Mouse (Mus musculus) kidney, postnatal 10 days (tissue): ENCODE results near the gene Stx12.
"Not testable (repeated sequence)": the region's sequence is repeated elsewhere in the genome, so short reads cannot be mapped to it uniquely, and the experiment has no call there.

ENCODE experiments used
- DNase-seq: peaks from one replicate; pipeline ENCODE4 v3.0.0; 2021; ENCODE audit warnings: mixed read lengths

Gene Stx12

GRCm38 (mm10) chr4:132884064-132884843 lies at the start of gene Stx12:
Gene Stx12 (minus strand): TSS chr4:132884509.
- peak; percentile 95 for DNase-seq

DNA sequence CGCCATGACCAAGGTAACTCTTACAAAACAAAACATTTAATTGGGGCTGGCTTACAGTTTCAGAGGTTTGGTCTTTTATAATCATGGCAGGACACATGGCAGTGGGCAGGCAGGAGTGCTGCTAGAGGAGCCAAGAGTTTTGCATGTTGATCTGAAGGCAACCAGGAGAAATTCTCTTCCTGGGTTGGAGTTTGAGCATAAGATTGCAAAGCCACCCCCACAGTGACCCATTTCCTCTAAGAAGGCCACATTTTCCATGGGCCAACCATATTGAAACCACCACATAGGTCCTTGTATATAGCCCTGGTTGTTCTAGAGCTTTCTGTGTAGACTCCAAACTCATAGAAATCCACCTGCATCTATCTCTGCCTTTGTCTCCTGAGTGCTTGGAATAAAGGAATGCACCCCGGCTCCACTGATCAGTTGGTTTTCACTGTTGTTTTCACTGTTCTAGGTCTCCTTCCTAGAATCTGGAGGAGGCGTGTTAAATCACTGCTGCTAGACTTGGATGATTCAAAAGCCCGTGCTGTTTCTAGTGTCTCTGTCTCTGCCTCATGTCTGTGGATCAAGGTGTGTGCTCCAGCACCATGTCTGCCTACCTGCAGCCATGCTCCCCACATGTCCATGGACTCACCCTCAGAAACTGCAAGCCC lies 48.6 kb upstream of the Stx12 start:
- no peak for DNase-seq

DNA sequence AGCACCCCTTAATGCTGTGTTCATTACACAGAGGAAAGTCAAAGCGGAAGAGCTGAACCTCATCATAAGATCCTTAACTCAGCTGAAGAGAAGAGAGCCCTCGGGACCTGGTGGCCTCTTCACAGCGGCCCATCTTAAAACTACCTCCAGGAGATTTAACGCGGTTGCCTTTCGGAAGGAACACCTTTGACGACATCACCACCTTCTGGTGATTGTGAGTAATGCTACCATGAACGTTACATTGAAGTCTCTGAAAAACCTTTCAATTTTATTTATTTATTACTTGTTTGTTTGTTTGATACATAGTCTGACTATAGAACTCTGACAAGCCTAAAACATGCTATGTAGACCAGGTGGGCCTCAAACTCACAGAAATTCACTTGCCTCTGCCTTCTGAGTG lies 46.5 kb upstream of the Stx12 start:
- DNase-seq, result peak; percentile 73

DNA sequence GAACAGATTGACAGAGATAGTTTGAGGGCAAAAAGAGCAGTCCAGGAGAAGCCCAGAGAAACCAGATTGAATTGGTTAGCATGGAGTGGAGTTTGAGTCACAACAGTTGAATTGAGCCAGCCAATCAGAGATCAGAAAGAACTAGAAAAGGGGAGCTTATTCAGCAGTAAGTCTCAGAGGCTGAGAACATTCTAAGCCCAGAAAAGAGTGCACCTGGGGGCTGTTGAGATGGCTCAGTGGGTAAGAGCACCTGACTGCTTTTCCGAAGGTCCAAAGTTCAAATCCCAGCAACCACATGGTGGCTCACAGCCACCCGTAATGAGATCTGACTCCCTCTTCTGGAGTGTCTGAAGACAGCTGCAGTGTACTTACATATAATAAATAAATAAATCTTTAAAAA lies 42.2 kb upstream of the Stx12 start:
- DNase-seq, result not testable (repeated sequence)

DNA sequence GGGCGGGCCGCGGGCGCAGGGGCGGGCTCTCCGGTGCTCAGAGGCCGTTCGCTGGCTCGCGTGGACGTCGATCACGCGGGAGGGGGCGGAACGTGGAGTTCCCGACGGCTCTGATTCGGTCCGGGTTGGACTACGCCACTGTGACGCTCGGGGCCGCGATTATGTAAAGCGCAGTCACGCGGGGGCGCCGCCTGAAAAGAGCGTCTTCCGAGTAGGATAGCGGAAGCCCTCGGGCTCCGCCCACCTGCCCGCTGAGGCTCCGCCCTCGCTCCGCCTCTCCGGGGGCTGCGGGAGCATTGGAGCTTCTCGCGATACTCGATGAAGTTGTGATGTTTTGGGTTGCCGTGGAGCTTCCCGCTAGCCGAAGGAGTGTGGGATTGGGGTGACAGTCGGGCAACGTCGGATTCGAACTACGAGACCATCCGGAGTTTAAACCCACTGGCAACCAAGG lies 38.3 kb upstream of the Stx12 start, which contains the start of gene Fam76a:
TSS of gene Fam76a (minus strand) at position 1 of the 451 bp plus-strand sequence.
- DNase-seq, result peak; percentile 100

GRCm38 (mm10) chr4:132922061-132922530 lies 37.8 kb upstream of the Stx12 start:
- DNase-seq, result no peak

GRCm38 (mm10) chr4:132921488-132921887 lies 37.2 kb upstream of the Stx12 start:
- no peak for DNase-seq

- no peak for DNase-seq
These were observed 35.9 kb upstream of the Stx12 start for GRCm38 (mm10) chr4:132920171-132920570.

GRCm38 (mm10) chr4:132918493-132918892 lies 34.2 kb upstream of the Stx12 start:
- not testable (repeated sequence) for DNase-seq

GRCm38 (mm10) chr4:132912156-132912555 lies 27.8 kb upstream of the Stx12 start:
- DNase-seq, result no peak

DNA sequence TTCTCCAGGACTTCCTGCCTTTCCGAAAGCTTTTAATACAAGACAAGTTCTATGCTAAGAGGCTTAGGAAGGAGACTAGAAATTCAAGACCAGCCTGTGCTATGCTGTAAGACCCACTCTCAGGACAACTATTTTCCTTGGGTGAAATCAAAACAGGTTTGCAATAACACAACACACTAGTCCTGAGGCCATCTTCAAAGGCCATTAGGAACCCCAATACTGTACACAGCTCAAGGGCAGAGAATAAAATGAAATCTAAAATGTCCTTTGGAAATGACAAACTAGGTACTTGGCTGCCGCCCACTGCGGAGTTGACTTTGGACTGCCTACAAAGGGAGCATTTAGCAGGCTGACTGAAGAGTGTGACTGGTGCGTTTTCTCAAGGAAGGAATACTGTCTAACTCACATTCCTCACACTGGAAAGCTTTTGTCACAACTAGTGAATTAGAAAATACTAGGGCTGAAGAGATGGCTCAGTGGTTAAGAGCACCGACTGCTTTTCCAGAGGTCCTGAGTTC lies 21.6 kb upstream of the Stx12 start:
- DNase-seq, result peak; percentile 64

DNA sequence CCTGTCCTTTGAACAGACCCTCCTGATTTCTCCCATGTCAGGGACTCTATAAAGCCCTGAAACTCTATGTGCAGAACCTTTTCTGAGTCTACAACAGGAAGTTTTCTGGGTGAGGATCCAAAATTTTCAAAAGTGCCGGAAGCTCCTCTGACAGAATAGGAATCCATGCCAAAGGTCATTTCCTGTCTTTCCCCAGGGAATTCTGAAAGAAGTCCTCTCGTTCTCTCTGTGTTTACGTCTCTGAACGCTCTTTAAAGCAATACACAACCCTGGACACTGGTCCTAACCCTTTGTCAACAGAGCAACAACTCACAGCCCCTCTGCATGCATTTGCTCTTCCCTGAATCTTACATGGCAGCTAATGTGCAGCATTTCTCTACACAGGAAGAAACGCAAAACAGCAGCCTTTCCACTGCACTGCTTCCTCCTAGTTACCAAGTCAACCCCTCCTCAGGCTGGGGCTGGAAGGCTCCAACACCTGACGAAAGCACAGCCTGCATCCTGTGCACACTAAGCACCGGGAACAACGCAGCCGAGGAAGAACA lies 20.5 kb upstream of the Stx12 start:
- peak; percentile 68 for DNase-seq

- no peak for DNase-seq
These were observed 19.8 kb upstream of the Stx12 start for GRCm38 (mm10) chr4:132904071-132904470.

- DNase-seq, result no peak
These were observed 13.9 kb upstream of the Stx12 start for GRCm38 (mm10) chr4:132898197-132898596.

GRCm38 (mm10) chr4:132894402-132894801 lies 10.1 kb upstream of the Stx12 start:
- DNase-seq, result no peak

- DNase-seq, result no peak
These were observed 600 bp upstream of the Stx12 start for GRCm38 (mm10) chr4:132884844-132885374.

- no peak for DNase-seq
These were observed 697 bp downstream of the Stx12 start for GRCm38 (mm10) chr4:132883561-132884063.

- DNase-seq, result no peak
These were observed 9.8 kb downstream of the Stx12 start for GRCm38 (mm10) chr4:132874363-132875097.

DNA sequence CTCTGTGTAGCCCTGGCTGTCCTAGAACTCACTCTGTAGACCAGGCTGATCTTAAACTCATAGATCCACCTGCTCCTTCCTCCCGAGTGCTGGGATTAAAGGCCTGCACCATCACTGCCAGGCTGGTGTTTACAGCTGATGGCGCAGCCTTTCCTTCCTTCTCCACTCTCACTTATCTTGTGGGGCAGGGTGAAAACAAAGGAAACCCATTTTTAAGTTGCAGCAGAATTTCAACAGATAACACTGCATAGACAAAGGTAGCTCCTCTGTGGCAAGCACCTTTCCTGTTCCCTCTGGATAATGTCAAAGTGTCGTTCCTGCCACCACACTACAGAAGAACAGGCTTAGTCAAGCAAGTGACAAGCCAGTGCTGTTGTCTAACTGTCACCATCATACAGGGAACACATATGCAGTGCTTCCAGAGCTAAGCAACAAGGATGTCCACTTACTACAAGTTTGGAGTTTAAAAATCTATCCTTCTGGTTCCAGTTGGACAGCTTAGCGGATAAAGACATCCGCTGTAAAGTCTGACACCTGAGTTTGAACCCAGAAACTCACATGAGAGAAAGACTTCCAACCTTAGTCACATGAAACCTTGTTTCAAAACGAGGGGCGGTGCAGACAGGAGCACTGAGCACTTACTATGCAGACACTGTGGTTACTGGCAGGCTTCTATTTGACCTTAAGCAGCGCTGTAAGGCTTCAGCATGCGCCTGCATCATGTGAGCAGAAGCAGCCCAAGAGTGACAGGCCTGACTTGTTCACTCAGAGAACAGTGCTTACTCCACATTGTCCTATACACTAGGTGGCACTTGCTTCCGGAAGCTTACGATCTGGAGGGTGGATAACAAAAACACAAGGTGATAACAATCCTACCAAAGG lies 10.6 kb downstream of the Stx12 start:
- DNase-seq, result peak; percentile 20

GRCm38 (mm10) chr4:132871116-132871515 lies 13.2 kb downstream of the Stx12 start:
- no peak for DNase-seq

DNA sequence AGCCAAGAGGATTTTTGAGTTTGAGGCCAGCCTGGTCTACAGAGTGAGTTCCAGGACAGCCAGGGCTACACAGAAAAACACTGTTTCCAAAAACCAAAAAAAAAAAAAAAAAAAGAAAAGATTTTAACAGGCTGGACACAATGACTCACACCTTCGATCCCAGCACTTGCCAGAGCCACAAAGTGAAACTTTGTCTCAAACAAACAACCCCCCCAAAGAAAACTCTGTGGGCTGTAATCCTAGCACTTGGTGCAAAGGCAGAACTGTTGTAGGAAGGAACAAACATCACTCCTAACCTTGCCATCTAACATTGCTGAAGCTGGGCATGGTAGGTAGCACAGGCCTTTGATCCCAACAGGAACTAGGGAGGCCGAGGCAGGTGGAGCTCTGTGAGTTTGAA lies 19.5 kb downstream of the Stx12 start:
- no peak for DNase-seq
